Mouse (Mus musculus): ENCODE data around the gene Abtb2.

- TF ChIP-seq POLR2A (IDR thresholded peaks at IDR 0.05; ENCODE audit: borderline replicate concordance, control insufficient read depth, low read depth, low read length) (no peak), CTCF (IDR thresholded peaks at IDR 0.05; ENCODE audit: control insufficient read depth, insufficient read depth, low read length) (no peak)
Observed at GRCm38 (mm10) chr2:103714412-103714811, 148.3 kb downstream of the Abtb2 start.

Measured in bone marrow, adult 2 months (tissue).